Mouse (Mus musculus) CH12.LX (cell line): ENCODE measurements at regions not wholly inside any gene's neighbourhood (a gene's known extent, or its start where the extent isn't known, plus 50 kb on each side); places are given as distances from the start of the nearest gene placed in this dataset.

ENCODE experiments used
- DNase-seq: peaks from one replicate; pipeline ENCODE4 v3.0.0-alpha.2; 2013; ENCODE audit errors: extremely low read depth
- H3K27ac ChIP-seq: 2 replicates; pipeline ENCODE4 v1.5.1; 2012; ENCODE audit warnings: low read depth, mild to moderate bottlenecking, control low read depth, moderate library complexity; ENCODE audit not compliant: insufficient read depth
- H3K27me3 ChIP-seq: replicated peaks from 2 replicates; pipeline ENCODE3; 2012; ENCODE audit warnings: inconsistent platforms
- H3K36me3 ChIP-seq, 2 experiments: replicated peaks in 1 of 2; 2 replicates each; pipeline versions ENCODE3 to v1.6.1; 2012; ENCODE audit warnings: inconsistent platforms in 1 of 2, low read length in 1 of 2, mild to moderate bottlenecking in 1 of 2, mixed read lengths in 1 of 2, moderate library complexity in 1 of 2; ENCODE audit not compliant: control insufficient read depth in 1 of 2, insufficient read depth in 1 of 2
- H3K4me1 ChIP-seq, 2 experiments: 2 replicates each; pipeline ENCODE4 v1.6.1; 2012; ENCODE audit warnings: inconsistent platforms in 1 of 2, moderate library complexity in 1 of 2; ENCODE audit not compliant: insufficient read depth in 2 of 2, control insufficient read depth in 1 of 2
- H3K4me2 ChIP-seq: 2 replicates; pipeline ENCODE4 v1.6.1; 2012; ENCODE audit warnings: low read depth, mild to moderate bottlenecking, control low read depth; ENCODE audit not compliant: poor library complexity, insufficient read depth, severe bottlenecking
- H3K4me3 ChIP-seq, 3 experiments: fragments of 150-350 bp in 1 of 3; sonication (generic) in 1 of 3; replicated peaks in 1 of 3; 2 replicates each; pipeline versions ENCODE3 to v1.5.1; 2011 to 2012; ENCODE audit warnings: low read depth in 2 of 3, low read length in 2 of 3, mild to moderate bottlenecking in 2 of 3, moderate library complexity in 2 of 3, control low read depth in 1 of 3, improper control_type of control experiment in 1 of 3, inconsistent platforms in 1 of 3, mixed read lengths in 1 of 3; ENCODE audit not compliant: poor library complexity in 1 of 3
- H3K79me2 ChIP-seq: replicated peaks from 2 replicates; pipeline ENCODE4 v1.6.1; 2012; ENCODE audit warnings: mild to moderate bottlenecking, moderate library complexity; ENCODE audit not compliant: control insufficient read depth, poor library complexity, insufficient read depth, severe bottlenecking; ENCODE audit errors: extremely low read depth
- H3K9ac ChIP-seq: 2 replicates; pipeline ENCODE4 v1.6.1; 2012; ENCODE audit warnings: low read depth, mild to moderate bottlenecking, control low read depth, moderate library complexity; ENCODE audit not compliant: insufficient read depth
- H3K9me3 ChIP-seq: replicated peaks from 2 replicates; pipeline ENCODE3; 2012; ENCODE audit warnings: low read length, inconsistent platforms, mixed read lengths
- CHD1 ChIP-seq: IDR thresholded peaks from 2 replicates; pipeline ENCODE4 v1.6.1; 2012; ENCODE audit warnings: low read depth, low read length, improper control_type of control experiment, inconsistent platforms
- CHD2 ChIP-seq: IDR thresholded peaks from 2 replicates; pipeline ENCODE4 v1.6.1; 2011; ENCODE audit warnings: low read length, improper control_type of control experiment
- CTCF ChIP-seq, 2 experiments: IDR thresholded peaks in 1 of 2; conservative IDR thresholded peaks in 1 of 2; 2 replicates each; pipeline ENCODE4 v1.5.1; 2011 to 2012; ENCODE audit warnings: low read depth in 2 of 2, low read length in 2 of 2, improper control_type of control experiment in 1 of 2, inconsistent platforms in 1 of 2, mild to moderate bottlenecking in 1 of 2, moderate library complexity in 1 of 2
- E2F4 ChIP-seq: IDR thresholded peaks from 2 replicates; pipeline ENCODE4 v1.6.1; 2011; ENCODE audit warnings: low read depth, low read length, improper control_type of control experiment; ENCODE audit not compliant: insufficient replicate concordance
- EP300 ChIP-seq: IDR thresholded peaks from 2 replicates; pipeline ENCODE4 v1.6.1; 2011; ENCODE audit warnings: low read length, improper control_type of control experiment
- HCFC1 ChIP-seq: IDR thresholded peaks from 2 replicates; pipeline ENCODE4 v1.6.1; 2012; ENCODE audit warnings: low read depth, mild to moderate bottlenecking, inconsistent platforms, low read length, improper control_type of control experiment
- JUND ChIP-seq: conservative IDR thresholded peaks from 2 replicates; pipeline ENCODE4 v1.6.1; 2011; ENCODE audit warnings: low read depth, low read length, improper control_type of control experiment
- KAT2A ChIP-seq: IDR thresholded peaks from 2 replicates; pipeline ENCODE4 v1.6.1; 2012; ENCODE audit warnings: low read length, improper control_type of control experiment, inconsistent platforms; ENCODE audit not compliant: insufficient replicate concordance
- MAFK ChIP-seq: IDR thresholded peaks from 2 replicates; pipeline ENCODE4 v1.6.1; 2011; ENCODE audit warnings: low read length, improper control_type of control experiment; ENCODE audit not compliant: insufficient replicate concordance
- MEF2A ChIP-seq: IDR thresholded peaks from 2 replicates; pipeline ENCODE4 v1.6.1; 2014; ENCODE audit warnings: low read depth, mild to moderate bottlenecking, inconsistent platforms, low read length, improper control_type of control experiment, borderline replicate concordance
- MXI1 ChIP-seq: IDR thresholded peaks from 2 replicates; pipeline ENCODE4 v1.6.1; 2011; ENCODE audit warnings: mild to moderate bottlenecking, low read depth, low read length, improper control_type of control experiment
- MYC ChIP-seq: IDR thresholded peaks from 2 replicates; pipeline ENCODE4 v1.6.1; 2011; ENCODE audit warnings: low read depth, mild to moderate bottlenecking, improper control_type of control experiment, low read length
- NELFE ChIP-seq: IDR thresholded peaks from 2 replicates; pipeline ENCODE4 v1.6.1; 2011; ENCODE audit warnings: low read depth, low read length, improper control_type of control experiment
- NRF1 ChIP-seq: IDR thresholded peaks from 2 replicates; pipeline ENCODE4 v1.6.1; 2014; ENCODE audit warnings: low read depth, mild to moderate bottlenecking, inconsistent platforms, low read length, improper control_type of control experiment, moderate library complexity
- POLR2AphosphoS2 ChIP-seq: IDR thresholded peaks from 2 replicates; pipeline ENCODE4 v1.6.1; 2011; ENCODE audit warnings: low read depth, low read length, improper control_type of control experiment
- SMC3 ChIP-seq: IDR thresholded peaks from 2 replicates; pipeline ENCODE4 v1.6.1; 2011; ENCODE audit warnings: low read depth, low read length, improper control_type of control experiment
- TCF12 ChIP-seq: IDR thresholded peaks from 2 replicates; pipeline ENCODE4 v1.6.1; 2014; ENCODE audit warnings: low read depth, mild to moderate bottlenecking, inconsistent platforms, low read length, improper control_type of control experiment
- UBTF ChIP-seq: IDR thresholded peaks from 2 replicates; pipeline ENCODE4 v1.6.1; 2012; ENCODE audit warnings: low read depth, mild to moderate bottlenecking, inconsistent platforms, low read length, improper control_type of control experiment, moderate library complexity
- USF2 ChIP-seq: conservative IDR thresholded peaks from 2 replicates; pipeline ENCODE4 v1.6.1; 2011; ENCODE audit warnings: low read depth, low read length, improper control_type of control experiment
- ZNF384 ChIP-seq: IDR thresholded peaks from 2 replicates; pipeline ENCODE4 v1.6.1; 2012; ENCODE audit warnings: low read depth, low read length, improper control_type of control experiment, inconsistent platforms
- dilution Hi-C: fragments of 300-500 bp; cut with MboI; formaldehyde crosslinking; loops from 2 replicates; pipeline ENCODE4 v1.14.3; 2020; ENCODE audit warnings: low sequenced_read_pairs; ENCODE audit not compliant: extremely low pct_unique_long_range_greater_than_20kb, extremely low pct_ligation_motif_present
- in situ Hi-C: fragments of 300-500 bp; cut with MboI; formaldehyde crosslinking; loops from 3 replicates; pipeline ENCODE4 v1.14.3; 2019; ENCODE audit warnings: low sequenced_read_pairs, low pct_ligation_motif_present, low pct_unique_long_range_greater_than_20kb, mixed read lengths

DNA sequence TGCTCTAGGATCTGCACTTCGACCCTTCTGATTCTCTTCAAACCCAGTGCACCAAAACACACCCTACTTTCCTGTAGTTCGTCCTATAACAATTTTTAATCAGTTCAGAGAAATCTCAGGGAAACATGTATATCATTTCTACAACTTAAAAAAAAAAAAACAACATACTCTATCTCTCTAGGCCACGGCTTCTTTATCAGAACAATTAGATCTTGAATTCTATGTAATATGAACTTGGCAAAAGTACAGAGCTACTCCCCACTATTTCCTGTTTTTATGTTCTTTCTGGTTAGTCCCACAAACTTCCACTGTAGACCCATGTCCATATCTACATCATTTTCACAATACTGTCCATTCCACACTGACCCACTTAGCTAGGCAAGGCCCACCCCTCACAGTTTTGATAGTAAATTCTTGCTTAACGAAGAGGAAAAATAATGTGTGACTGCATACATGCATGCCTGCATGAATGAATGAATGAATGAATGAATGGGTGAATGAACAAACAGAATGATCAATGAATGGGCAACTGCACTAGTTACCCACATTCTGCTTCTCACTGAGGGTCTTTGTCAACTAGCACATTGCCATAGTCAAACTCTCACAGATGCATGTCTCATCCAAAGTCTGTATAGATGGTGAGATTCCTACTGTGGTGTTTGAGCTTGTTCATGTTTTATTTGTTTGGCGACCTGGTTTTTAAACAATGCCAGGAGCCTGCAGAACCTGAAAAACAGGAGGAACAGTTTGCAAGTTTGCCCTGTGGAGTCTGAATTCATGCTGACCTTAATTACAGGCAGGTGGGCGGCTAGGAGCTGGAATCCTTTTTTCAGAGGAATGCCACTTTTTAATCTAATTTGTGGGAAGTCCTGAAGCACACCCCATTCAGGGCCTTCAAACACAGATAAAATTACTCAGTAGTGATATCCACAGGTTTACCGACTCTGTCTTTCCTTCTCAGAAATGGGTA, 61.2 kb upstream of the Il6 start:
- Histone ChIP-seq H3K4me1 (peaks cover 31 to 50% of the 10 kb centered on the region in 2 experiments), H3K27ac (peak overlapping the region; percentile 65), H3K36me3 (no peaks in the 10 kb centered on the region), H3K9ac (peak overlapping the region; percentile 42), H3K4me3 (no peak overlapping the region), H3K79me2 (no peaks in the 10 kb centered on the region), H3K27me3 (peaks cover 3% of the 10 kb centered on the region), H3K4me2 (no peak overlapping the region), H3K9me3 (no peaks in the 10 kb centered on the region)
- TF ChIP-seq KAT2A (no peak), CHD2 (no peak), NRF1 (no peak), NELFE (no peak), CTCF (conservative IDR thresholded peaks at IDR 0.05 in 1 of 2, IDR thresholded peaks at IDR 0.05 in 1 of 2; ENCODE audit: low read depth in 2 of 2, low read length in 2 of 2) (no peak), MAFK (no peak), TCF12 (no peak), MEF2A (no peak), MXI1 (no peak), SMC3 (no peak), HCFC1 (no peak), POLR2AphosphoS2 (no peak), E2F4 (no peak), USF2 (no peak), CHD1 (no peak), JUND (no peak), EP300 (no peak), UBTF (no peak), MYC (no peak), ZNF384 (no peak)
- dilution Hi-C loops (no loop called here), in situ Hi-C loops (no loop called here)
- no peak for DNase-seq
